ENCODE assay signal across 24 mouse cellular contexts in genomic region chr1:55061772-55062171, GRCm38 (mm10). TPM values are rescaled to one million over a fixed set of nuclear protein-coding genes. Genes with fewer than 3 reads are reported as not detected.
A peak's percentile ranks its signal among the peaks of the same experiment; 100 is the strongest.
DNase-seq lines count a peak whose midpoint lies in the region; ATAC-seq lines count a peak whose summit lies in the region.
"Had no signal": no experiment of that assay in that cellular context is flagged by ENCODE, and none has a peak within 500 bp of the region (broad histone marks: within the 10 kb centered on the region; RNA-seq: fewer than 3 reads in every experiment).

No protein-coding gene starts in this region.

- peaks cover 12% of the 10 kb centered on the region for H3K36me3 ChIP-seq in liver, embryonic 11.5 days (ENCODE audit: control insufficient read depth, insufficient read depth, low read length)
- H3K36me3 ChIP-seq in liver, embryonic 13.5 days: peaks cover 44% of the 10 kb centered on the region
- peaks cover 14% of the 10 kb centered on the region for H3K36me3 ChIP-seq in liver, embryonic 16.5 days (ENCODE audit: control insufficient read depth, insufficient read depth)

- no peak overlapping the region for H3K9ac ChIP-seq in liver, embryonic 11.5 days (ENCODE audit: low read depth, low read length)
- no peak overlapping the region for H3K9ac ChIP-seq in liver, embryonic 13.5 days
- no peak overlapping the region for H3K9ac ChIP-seq in liver, embryonic 16.5 days (ENCODE audit: low read depth, low read length)
- H3K9ac ChIP-seq: forebrain, embryonic 13.5 days; heart, embryonic 13.5 days; hindbrain, embryonic 14.5 days had no signal

- 81% methylated on average over 4 of the region's 4 CpGs for WGBS in liver, embryonic 11.5 days
- WGBS in liver, embryonic 13.5 days (ENCODE audit: insufficient replicate concordance): 61% methylated on average over 4 of the region's 4 CpGs
- WGBS in liver, embryonic 16.5 days (ENCODE audit: insufficient replicate concordance): 62% methylated on average over 4 of the region's 4 CpGs

- H3K4me1 ChIP-seq in liver, embryonic 11.5 days (replicated peaks; ENCODE audit: control insufficient read depth, insufficient read depth, low read length): peaks cover 8% of the 10 kb centered on the region; the same call in 1 of the 2 replicates
- peaks cover 53% of the 10 kb centered on the region for H3K4me1 ChIP-seq in liver, embryonic 13.5 days (replicated peaks)
- peaks cover 12% of the 10 kb centered on the region for H3K4me1 ChIP-seq in liver, embryonic 16.5 days (ENCODE audit: control insufficient read depth, low read depth, low read length)
- H3K4me1 ChIP-seq: forebrain, embryonic 10.5 days; forebrain, embryonic 13.5 days had no signal

- no peak overlapping the region for H3K27ac ChIP-seq in liver, embryonic 11.5 days (ENCODE audit: low read depth, low read length)
- H3K27ac ChIP-seq in liver, embryonic 13.5 days: no peak overlapping the region
- no peak overlapping the region for H3K27ac ChIP-seq in liver, embryonic 16.5 days (ENCODE audit: low read length)
- H3K27ac ChIP-seq: forebrain, embryonic 10.5 days; forebrain, embryonic 13.5 days; heart, embryonic 13.5 days; hindbrain, embryonic 14.5 days; hindbrain, postnatal 0 days had no signal

- ATAC-seq in liver, embryonic 11.5 days (replicated peaks; ENCODE audit: low FRiP score): peak; percentile 68
- ATAC-seq in liver, embryonic 13.5 days (ENCODE audit: low read depth): peak; percentile 66; the same call in 1 of the 2 replicates
- peak; percentile 57; the same call in 1 of the 2 replicates for ATAC-seq in liver, embryonic 16.5 days (ENCODE audit: low read depth)
- ATAC-seq: CD4-positive, CD25-positive, alpha-beta regulatory T cell, adult 4 months; forebrain, embryonic 13.5 days; forebrain, embryonic 16.5 days; hindbrain, postnatal 0 days had no signal

- no peak overlapping the region for H3K4me3 ChIP-seq in liver, embryonic 11.5 days (ENCODE audit: low read depth, low read length)
- H3K4me3 ChIP-seq in liver, embryonic 13.5 days (replicated peaks): no peak overlapping the region
- no peak overlapping the region for H3K4me3 ChIP-seq in liver, embryonic 16.5 days (ENCODE audit: low read depth, low read length)
- H3K4me3 ChIP-seq: forebrain, embryonic 10.5 days; forebrain, embryonic 13.5 days; heart, embryonic 13.5 days had no signal

- no peak for DNase-seq in liver, embryonic 11.5 days (ENCODE audit: low spot score)
- DNase-seq in liver, embryonic 13.5 days: no peak
- DNase-seq in embryo, embryonic 9.5 days (ENCODE audit: extremely low spot score): no peak
- DNase-seq in kidney, adult 18-20 months: no peak
- DNase-seq in cerebellum, postnatal 4 days (ENCODE audit: low spot score in 2 of 2): no peak
- DNase-seq: adrenal gland, adult 2 months; adrenal gland, postnatal 14 days; cerebellum, adult 11 months; cerebellum, adult 2 months; cerebellum, adult 9-11 months; cerebellum, postnatal 25 days; embryo, embryonic 11 days; gastrocnemius, postnatal 14 days; heart, adult 11 months; heart, postnatal 14 days; heart, postnatal 4 days had no signal

- no peak overlapping the region for H3K4me2 ChIP-seq in liver, embryonic 11.5 days
- 0 out of 2 replicates have a peak overlapping the region, but pooled peaks have one; percentile 5 for H3K4me2 ChIP-seq in liver, embryonic 13.5 days
- H3K4me2 ChIP-seq in liver, embryonic 16.5 days (ENCODE audit: low read depth, low read length): no peak overlapping the region
- H3K4me2 ChIP-seq: forebrain, embryonic 13.5 days; heart, embryonic 13.5 days; hindbrain, embryonic 14.5 days had no signal

- no peaks in the 10 kb centered on the region for H3K9me3 ChIP-seq in liver, embryonic 11.5 days (ENCODE audit: control insufficient read depth, low read length)
- no peaks in the 10 kb centered on the region for H3K9me3 ChIP-seq in liver, embryonic 13.5 days (replicated peaks)
- H3K9me3 ChIP-seq in liver, embryonic 16.5 days (replicated peaks; ENCODE audit: control insufficient read depth, low read length): no peaks in the 10 kb centered on the region
- H3K9me3 ChIP-seq: forebrain, embryonic 10.5 days; forebrain, embryonic 13.5 days; heart, embryonic 13.5 days had no signal

- no peaks in the 10 kb centered on the region for H3K27me3 ChIP-seq in liver, embryonic 11.5 days (replicated peaks; ENCODE audit: control insufficient read depth, insufficient read depth, low read length)
- no peaks in the 10 kb centered on the region for H3K27me3 ChIP-seq in liver, embryonic 13.5 days
- no peaks in the 10 kb centered on the region for H3K27me3 ChIP-seq in liver, embryonic 16.5 days (ENCODE audit: control insufficient read depth, insufficient read depth, low read depth, low read length)
- H3K27me3 ChIP-seq: forebrain, embryonic 13.5 days; heart, embryonic 13.5 days had no signal

RNA-seq across cellular contexts. Expression of gene Coq10b, which starts 9.2 kb away (rescaled TPM):
- 21.1 and 22.2 TPM in 2 replicates for polyA plus RNA-seq in liver, embryonic 11.5 days (2014; fragmentation: Nextera tagmentation; extraction: Ambion mirVana)
- polyA plus RNA-seq in liver, embryonic 13.5 days (2015; fragmentation: Nextera tagmentation; extraction: Ambion mirVana): 17.6 and 20.6 TPM in 2 replicates
- 12.0 and 12.7 TPM in 2 replicates for polyA plus RNA-seq in liver, embryonic 16.5 days (2015; fragmentation: Nextera tagmentation; extraction: Ambion mirVana)

RNA-seq across cellular contexts. Expression of gene Hspe1, which starts 26.2 kb away (rescaled TPM):
- 894 and 968 TPM in 2 replicates for polyA plus RNA-seq in liver, embryonic 11.5 days (2014; fragmentation: Nextera tagmentation; extraction: Ambion mirVana)
- polyA plus RNA-seq in liver, embryonic 13.5 days (2015; fragmentation: Nextera tagmentation; extraction: Ambion mirVana): 600 and 712 TPM in 2 replicates
- polyA plus RNA-seq in liver, embryonic 16.5 days (2015; fragmentation: Nextera tagmentation; extraction: Ambion mirVana): 269 and 326 TPM in 2 replicates

RNA-seq across cellular contexts. Expression of gene Hspd1, which starts 26.3 kb away (rescaled TPM):
- polyA plus RNA-seq in liver, embryonic 11.5 days (2014; fragmentation: Nextera tagmentation; extraction: Ambion mirVana): 809 and 855 TPM in 2 replicates
- 478 and 596 TPM in 2 replicates for polyA plus RNA-seq in liver, embryonic 13.5 days (2015; fragmentation: Nextera tagmentation; extraction: Ambion mirVana)
- polyA plus RNA-seq in liver, embryonic 16.5 days (2015; fragmentation: Nextera tagmentation; extraction: Ambion mirVana): 236 and 253 TPM in 2 replicates

RNA-seq across cellular contexts. Expression of gene Sf3b1, which starts 34.5 kb away (rescaled TPM):
- polyA plus RNA-seq in liver, embryonic 11.5 days (2014; fragmentation: Nextera tagmentation; extraction: Ambion mirVana): 223 and 255 TPM in 2 replicates
- 171 and 213 TPM in 2 replicates for polyA plus RNA-seq in liver, embryonic 13.5 days (2015; fragmentation: Nextera tagmentation; extraction: Ambion mirVana)
- polyA plus RNA-seq in liver, embryonic 16.5 days (2015; fragmentation: Nextera tagmentation; extraction: Ambion mirVana): 118 and 121 TPM in 2 replicates
